Mouse (Mus musculus) limb, embryonic 15.5 days (tissue): ENCODE data around the gene Ppp5c. TPM values are rescaled to one million over a fixed set of nuclear protein-coding genes. Genes with fewer than 3 reads are reported as not detected.

Source experiments
- ATAC-seq: fragments of 200-750 bp; cut with Nextera tagmentation; 2 replicates; pipeline ENCODE4 v1.8.0; 2017; ENCODE audit warnings: low read depth, moderate TSS enrichment; ENCODE audit not compliant: insufficient number of reproducible peaks, low FRiP score, low TSS enrichment
- H3K27ac ChIP-seq: fragments of 300-500 bp; sonication (generic); 2 replicates; pipeline ENCODE4 v1.5.1; 2015; ENCODE audit warnings: moderate library complexity, mild to moderate bottlenecking, inconsistent platforms
- H3K27me3 ChIP-seq: fragments of 300-500 bp; sonication (generic); 2 replicates; pipeline ENCODE4 v1.6.1; 2015; ENCODE audit warnings: inconsistent platforms
- H3K36me3 ChIP-seq: fragments of 300-500 bp; sonication (generic); 2 replicates; pipeline ENCODE4 v1.6.1; 2015; ENCODE audit warnings: inconsistent platforms
- H3K4me1 ChIP-seq: fragments of 300-500 bp; sonication (generic); 2 replicates; pipeline ENCODE4 v1.6.1; 2015; ENCODE audit warnings: inconsistent platforms
- H3K4me2 ChIP-seq: fragments of 300-500 bp; sonication (generic); 2 replicates; pipeline ENCODE4 v1.6.1; 2015; ENCODE audit warnings: mild to moderate bottlenecking, inconsistent platforms
- H3K4me3 ChIP-seq: fragments of 300-500 bp; sonication (generic); 2 replicates; pipeline ENCODE4 v1.5.1; 2015; ENCODE audit warnings: mild to moderate bottlenecking, inconsistent platforms
- H3K9ac ChIP-seq: fragments of 300-500 bp; sonication (generic); 2 replicates; pipeline ENCODE4 v1.6.1; 2015; ENCODE audit warnings: inconsistent platforms
- H3K9me3 ChIP-seq: fragments of 300-500 bp; sonication (generic); 2 replicates; pipeline ENCODE4 v1.6.1; 2016; ENCODE audit warnings: inconsistent platforms
- WGBS: fragments of 180-500 bp; shearing (Covaris S2); methylation state at CpG from one replicate; pipeline ENCODE4 v1.1.7; 2015; 5-methylcytosine and 5-hydroxymethylcytosine counted together
- polyA plus RNA-seq: library from polyadenylated mRNA; unstranded; fragments of >200 nt; fragmentation: Nextera tagmentation; extraction: Ambion mirVana; gene quantifications from 2 replicates; pipeline ENCODE4 v1.2.1, GENCODE M21; 2015

The Ppp5c gene
- polyA plus RNA-seq, 1 experiment from 2014 or later = 101 TPM

- Histone ChIP-seq H3K4me3 (no peak overlapping the region), H3K9ac (no peak overlapping the region), H3K4me1 (0 out of 2 replicates have a peak, but pooled peaks cover 3% of the 10 kb centered on the region), H3K4me2 (no peak overlapping the region), H3K27me3 (no peaks in the 10 kb centered on the region), H3K9me3 (no peaks in the 10 kb centered on the region), H3K36me3 (peaks cover 94% of the 10 kb centered on the region), H3K27ac (no peak overlapping the region)
- ATAC-seq = no peak
- 77% methylated on average over 4 of the region's 4 CpGs for WGBS
Measured at GRCm38 (mm10) chr7:17007300-17007699, 20.4 kb downstream of the Ppp5c start.

GRCm38 (mm10) chr7:17004716-17005115 is 23.0 kb downstream of the Ppp5c start:
- Histone ChIP-seq H3K4me3 (no peak overlapping the region), H3K27ac (no peak overlapping the region), H3K4me2 (no peak overlapping the region), H3K9ac (no peak overlapping the region), H3K36me3 (peaks cover 88% of the 10 kb centered on the region), H3K27me3 (no peaks in the 10 kb centered on the region), H3K9me3 (no peaks in the 10 kb centered on the region), H3K4me1 (peaks cover 8% of the 10 kb centered on the region; the same call in 1 of the 2 replicates)
- ATAC-seq = no peak
- 81% methylated on average over 7 of the region's 7 CpGs for WGBS

- H3K27ac ChIP-seq = peak overlapping the region; percentile 43; the same call in 1 of the 2 replicates
- no peak overlapping the region for H3K4me3 ChIP-seq
- H3K9ac ChIP-seq = no peak overlapping the region
- no peaks in the 10 kb centered on the region for H3K27me3 ChIP-seq
- ATAC-seq = no peak
- no peaks in the 10 kb centered on the region for H3K9me3 ChIP-seq
- peaks cover 85% of the 10 kb centered on the region for H3K36me3 ChIP-seq
- H3K4me1 ChIP-seq = peaks cover 12% of the 10 kb centered on the region; the same call in 1 of the 2 replicates
- WGBS = 72% methylated on average over 7 of the region's 7 CpGs
- no peak overlapping the region for H3K4me2 ChIP-seq
Measured at GRCm38 (mm10) chr7:17003230-17003960, 24.3 kb downstream of the Ppp5c start.

GRCm38 (mm10) chr7:17002375-17003195 is 25.1 kb downstream of the Ppp5c start:
- Histone ChIP-seq H3K36me3 (peaks cover 85% of the 10 kb centered on the region), H3K4me1 (peaks cover 17% of the 10 kb centered on the region), H3K4me3 (no peak overlapping the region), H3K27ac (0 out of 2 replicates have a peak overlapping the region, but pooled peaks have one; percentile 43), H3K4me2 (no peak overlapping the region), H3K9ac (no peak overlapping the region), H3K9me3 (no peaks in the 10 kb centered on the region), H3K27me3 (no peaks in the 10 kb centered on the region)
- ATAC-seq = 0 out of 2 replicates have a peak, but pooled peaks have one; percentile 44
- 13% methylated on average over 7 of the region's 7 CpGs for WGBS

DNA sequence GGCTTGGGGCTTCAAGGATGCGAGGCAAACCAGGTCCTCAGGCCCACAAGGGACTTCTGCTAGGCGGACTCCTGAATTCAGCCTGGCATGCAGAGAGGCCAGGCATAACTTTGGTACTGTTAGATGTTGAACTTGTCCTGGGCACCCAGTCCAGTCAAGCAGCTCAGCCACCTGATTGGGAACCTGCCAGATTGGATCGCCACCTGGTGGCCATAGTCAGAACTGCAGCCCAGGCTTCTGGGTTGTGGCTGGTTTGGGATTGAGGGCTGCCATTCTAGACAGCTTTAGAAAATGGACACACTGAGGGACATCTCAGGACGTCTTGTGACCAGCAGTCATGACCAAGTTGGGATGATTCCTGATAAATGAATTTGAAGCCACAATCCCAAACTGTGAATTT is 28.1 kb downstream of the Ppp5c start:
- H3K4me2 ChIP-seq = no peak overlapping the region
- no peak overlapping the region for H3K4me3 ChIP-seq
- H3K27me3 ChIP-seq = no peaks in the 10 kb centered on the region
- no peak overlapping the region for H3K9ac ChIP-seq
- H3K27ac ChIP-seq = no peak overlapping the region
- H3K36me3 ChIP-seq = peaks cover 65% of the 10 kb centered on the region
- 22% methylated on average over 4 of the region's 4 CpGs for WGBS
- H3K4me1 ChIP-seq = peaks cover 43% of the 10 kb centered on the region
- H3K9me3 ChIP-seq = no peaks in the 10 kb centered on the region
- no peak; the same call in 1 of the 2 replicates for ATAC-seq

DNA sequence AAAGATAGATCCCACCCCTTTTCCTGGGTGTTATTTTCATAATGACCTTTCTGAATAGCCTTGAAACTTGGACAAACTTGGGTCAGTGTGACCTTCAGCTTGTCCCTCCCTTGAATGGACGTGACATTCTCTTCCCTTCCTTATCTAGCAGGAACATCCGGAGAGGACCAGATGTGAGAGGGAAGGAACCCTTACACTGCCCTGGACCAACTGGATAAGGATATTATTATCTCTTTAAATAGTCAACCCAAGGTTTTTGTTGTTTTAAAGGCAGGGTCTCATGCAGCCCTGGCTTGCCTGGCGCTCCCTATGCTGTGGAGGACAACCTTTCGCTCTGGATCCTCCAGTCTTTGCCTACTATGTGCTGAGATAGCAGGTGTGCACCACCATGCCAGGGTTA is 28.5 kb downstream of the Ppp5c start:
- H3K27ac ChIP-seq = no peak overlapping the region
- H3K4me3 ChIP-seq = no peak overlapping the region
- H3K27me3 ChIP-seq = no peaks in the 10 kb centered on the region
- H3K36me3 ChIP-seq = peaks cover 61% of the 10 kb centered on the region
- peaks cover 45% of the 10 kb centered on the region for H3K4me1 ChIP-seq
- no peak overlapping the region for H3K9ac ChIP-seq
- WGBS = 75% methylated on average over 4 of the region's 4 CpGs
- H3K9me3 ChIP-seq = no peaks in the 10 kb centered on the region
- ATAC-seq = no peak
- no peak overlapping the region for H3K4me2 ChIP-seq

- H3K36me3 ChIP-seq = peaks cover 34% of the 10 kb centered on the region
- H3K27ac ChIP-seq = 0 out of 2 replicates have a peak overlapping the region, but pooled peaks have one; percentile 17
- peak overlapping the region; percentile 69; the same call in 1 of the 2 replicates for H3K9ac ChIP-seq
- H3K9me3 ChIP-seq = no peaks in the 10 kb centered on the region
- peaks cover 67% of the 10 kb centered on the region for H3K4me1 ChIP-seq
- no peaks in the 10 kb centered on the region for H3K27me3 ChIP-seq
- 76% methylated on average over 4 of the region's 4 CpGs for WGBS
- peak overlapping the region; percentile 72 for H3K4me2 ChIP-seq
- peak overlapping the region; percentile 65 for H3K4me3 ChIP-seq
- no peak for ATAC-seq
Measured at GRCm38 (mm10) chr7:16995345-16995744, 32.4 kb downstream of the Ppp5c start.

- H3K4me2 ChIP-seq = peak overlapping the region; percentile 72
- no peaks in the 10 kb centered on the region for H3K9me3 ChIP-seq
- WGBS = 2% methylated on average over 20 of the region's 20 CpGs
- H3K27me3 ChIP-seq = no peaks in the 10 kb centered on the region
- peak overlapping the region; percentile 65 for H3K4me3 ChIP-seq
- H3K9ac ChIP-seq = peak overlapping the region; percentile 69
- peaks cover 26% of the 10 kb centered on the region for H3K36me3 ChIP-seq
- peak overlapping the region; percentile 92 for H3K27ac ChIP-seq
- ATAC-seq = no peak
- peaks cover 74% of the 10 kb centered on the region for H3K4me1 ChIP-seq
Measured at GRCm38 (mm10) chr7:16994400-16994799, 33.3 kb downstream of the Ppp5c start.

DNA sequence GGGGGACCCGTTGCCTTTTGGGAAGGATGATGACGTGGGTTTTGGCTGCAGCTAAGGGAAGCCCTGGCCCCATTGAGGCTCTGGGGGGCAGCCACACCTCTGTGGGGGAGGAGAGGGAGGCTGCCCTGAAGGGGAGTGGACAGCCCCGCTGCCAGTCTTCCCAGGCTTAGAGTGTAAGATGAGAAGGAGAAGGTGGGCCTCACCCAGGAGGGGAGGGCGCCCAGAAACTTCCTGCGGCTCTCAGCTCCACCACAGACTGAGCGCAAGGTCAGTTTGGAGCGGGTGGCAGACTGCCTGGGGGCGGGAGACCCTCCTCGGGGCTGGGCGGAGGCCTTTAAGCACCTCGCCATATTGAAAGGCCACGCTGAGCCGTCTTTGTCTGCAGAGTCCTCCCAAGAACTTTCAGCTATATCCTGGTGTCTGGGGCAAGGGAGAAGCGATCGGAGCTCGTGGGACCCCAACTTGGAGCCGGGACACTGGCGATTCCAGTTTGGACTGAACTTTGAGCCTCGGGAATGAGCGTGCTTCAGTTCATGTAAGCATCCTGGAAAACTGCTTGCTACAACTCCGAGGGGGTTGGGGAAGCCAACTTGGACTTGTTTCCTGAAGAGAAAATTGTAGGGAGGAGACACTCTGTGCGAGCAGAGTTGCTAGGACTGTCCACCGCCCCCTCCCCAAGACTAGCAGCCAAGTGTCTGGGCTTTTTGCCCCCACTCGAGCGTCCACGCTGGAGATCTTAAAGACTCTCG is 33.9 kb downstream of the Ppp5c start:
- Histone ChIP-seq H3K4me2 (peak overlapping the region; percentile 72), H3K9me3 (no peaks in the 10 kb centered on the region), H3K4me1 (peaks cover 71% of the 10 kb centered on the region), H3K36me3 (peaks cover 22% of the 10 kb centered on the region), H3K9ac (peak overlapping the region; percentile 69), H3K4me3 (peak overlapping the region; percentile 65), H3K27me3 (no peaks in the 10 kb centered on the region), H3K27ac (peak overlapping the region; percentile 92)
- ATAC-seq = peak; percentile 96
- under 1% methylated on average over 27 of the region's 27 CpGs for WGBS

GRCm38 (mm10) chr7:16992451-16992807 is 35.3 kb downstream of the Ppp5c start, which contains the start of gene Ccdc8:
Gene Ccdc8 (plus strand): TSS chr7:16992708.
- peak within 1 kb of the TSS; percentile 92 for H3K27ac ChIP-seq
- peaks cover 8% of the 10 kb centered on the region for H3K36me3 ChIP-seq
- no peak for ATAC-seq
- 91% methylated on average over 5 of the region's 5 CpGs for WGBS
- H3K4me2 ChIP-seq = peak within 1 kb of the TSS; percentile 72
- peaks cover 75% of the 10 kb centered on the region for H3K4me1 ChIP-seq
- no peaks in the 10 kb centered on the region for H3K27me3 ChIP-seq
- peak within 1 kb of the TSS; percentile 65 for H3K4me3 ChIP-seq
- no peaks in the 10 kb centered on the region for H3K9me3 ChIP-seq
- H3K9ac ChIP-seq = no peak within 1 kb of the TSS

GRCm38 (mm10) chr7:16991681-16992450 is 35.9 kb downstream of the Ppp5c start:
- Histone ChIP-seq H3K27ac (peak overlapping the region; percentile 92), H3K36me3 (peaks cover 4% of the 10 kb centered on the region; the same call in 1 of the 2 replicates), H3K4me1 (peaks cover 71% of the 10 kb centered on the region), H3K4me3 (no peak overlapping the region), H3K27me3 (no peaks in the 10 kb centered on the region), H3K4me2 (peak overlapping the region; percentile 27; the same call in 1 of the 2 replicates), H3K9ac (no peak overlapping the region), H3K9me3 (no peaks in the 10 kb centered on the region)
- peak; percentile 64 for ATAC-seq
- 43% methylated on average over 18 of the region's 18 CpGs for WGBS
